Mouse (Mus musculus): ENCODE measurements around the gene Dlgap4. TPM values are rescaled to one million over a fixed set of nuclear protein-coding genes. Genes with fewer than 3 reads are reported as not detected.

Gene Dlgap4
- total and polyA plus RNA-seq, 2 experiments from 2014 or later: 166 to 173 TPM

DNA sequence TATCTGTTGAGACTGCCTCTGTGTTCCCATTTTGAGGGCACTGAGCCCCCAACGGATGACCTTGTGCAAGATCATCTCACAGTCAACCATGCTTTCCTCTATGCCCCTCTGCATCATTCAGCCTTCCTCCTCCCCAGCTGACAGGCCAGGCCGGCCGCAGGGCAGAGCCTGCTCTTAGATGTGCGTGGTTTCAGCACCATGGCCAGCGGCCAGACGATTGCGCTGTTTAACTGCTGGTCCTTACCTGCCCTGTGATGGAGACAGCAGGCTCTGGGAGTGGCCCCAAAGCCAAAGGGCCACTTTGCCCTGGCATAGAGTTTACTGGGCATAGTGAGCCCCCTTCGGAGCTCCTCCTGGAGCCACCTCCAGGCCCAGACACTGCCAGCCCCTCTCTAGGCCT is 39.3 kb downstream of the Dlgap4 start:
- Histone ChIP-seq H3K4me3 (ENCODE audit: low read length) (no peak overlapping the region), H3K36me3 (ENCODE audit: insufficient read depth, low read length) (no peaks in the 10 kb centered on the region), H3K27ac (no peak overlapping the region), H3K27me3 (ENCODE audit: insufficient read depth, low read length) (no peaks in the 10 kb centered on the region), H3K9ac (replicated peaks; ENCODE audit: low read length) (no peak overlapping the region), H3K9me3 (ENCODE audit: low read length) (no peaks in the 10 kb centered on the region), H3K4me1 (ENCODE audit: insufficient read depth, low read length) (no peaks in the 10 kb centered on the region), H3K4me2 (ENCODE audit: low read depth, low read length) (no peak overlapping the region)
- ATAC-seq (no peak), DNase-seq (ENCODE audit: low spot score) (peak; percentile 54)
- WGBS: 24% methylated on average over 8 of the region's 8 CpGs
- no peak for TF ChIP-seq CTCF (IDR thresholded peaks at IDR 0.05; ENCODE audit: low read depth)

DNA sequence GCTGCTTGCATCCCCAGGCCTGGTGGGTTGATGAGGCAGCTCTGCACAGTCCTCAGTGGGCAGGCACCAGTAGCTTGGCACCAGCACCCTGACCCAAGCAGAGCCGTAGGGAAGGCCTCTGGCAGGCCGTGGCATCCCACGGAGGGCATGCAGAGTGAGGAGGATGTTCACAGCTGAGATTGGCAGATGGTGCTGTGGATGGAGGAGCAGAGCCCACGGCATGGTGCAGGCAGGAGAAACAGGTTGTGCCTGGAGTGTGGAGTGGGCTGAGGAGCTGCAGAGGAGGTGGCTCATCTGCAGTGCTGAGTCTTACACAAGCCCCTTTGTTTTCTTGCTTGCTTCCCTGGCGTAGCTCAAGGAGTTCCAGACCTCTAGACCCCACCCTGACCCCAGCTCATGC is 40.6 kb downstream of the Dlgap4 start:
- Histone ChIP-seq H3K36me3 (ENCODE audit: insufficient read depth, low read length) (no peaks in the 10 kb centered on the region), H3K4me2 (ENCODE audit: low read depth, low read length) (no peak overlapping the region), H3K9me3 (ENCODE audit: low read length) (no peaks in the 10 kb centered on the region), H3K4me1 (ENCODE audit: insufficient read depth, low read length) (no peaks in the 10 kb centered on the region), H3K4me3 (ENCODE audit: low read length) (no peak overlapping the region), H3K9ac (replicated peaks; ENCODE audit: low read length) (no peak overlapping the region), H3K27ac (no peak overlapping the region), H3K27me3 (ENCODE audit: insufficient read depth, low read length) (no peaks in the 10 kb centered on the region)
- WGBS: 42% methylated on average over 5 of the region's 5 CpGs
- no peak for TF ChIP-seq CTCF (IDR thresholded peaks at IDR 0.05; ENCODE audit: low read depth)
- DNase-seq (ENCODE audit: low spot score) (no peak), ATAC-seq (no peak)

GRCm38 (mm10) chr2:156655626-156656025 is 42.1 kb downstream of the Dlgap4 start:
- H3K4me3 ChIP-seq (ENCODE audit: low read length): no peak overlapping the region
- H3K27ac ChIP-seq: no peak overlapping the region
- no peaks in the 10 kb centered on the region for H3K27me3 ChIP-seq (ENCODE audit: insufficient read depth, low read length)
- 70% methylated on average over 5 of the region's 5 CpGs for WGBS
- ATAC-seq: no peak
- DNase-seq (ENCODE audit: low spot score): no peak
- no peaks in the 10 kb centered on the region for H3K9me3 ChIP-seq (ENCODE audit: low read length)
- H3K36me3 ChIP-seq (ENCODE audit: insufficient read depth, low read length): no peaks in the 10 kb centered on the region
- no peaks in the 10 kb centered on the region for H3K4me1 ChIP-seq (ENCODE audit: insufficient read depth, low read length)
- no peak overlapping the region for H3K9ac ChIP-seq (replicated peaks; ENCODE audit: low read length)
- no peak for TF ChIP-seq CTCF (IDR thresholded peaks at IDR 0.05; ENCODE audit: low read depth)
- no peak overlapping the region for H3K4me2 ChIP-seq (ENCODE audit: low read depth, low read length)

- DNase-seq (ENCODE audit: low spot score): no peak
- Histone ChIP-seq H3K9me3 (ENCODE audit: low read length) (no peaks in the 10 kb centered on the region), H3K4me1 (ENCODE audit: insufficient read depth, low read length) (no peaks in the 10 kb centered on the region), H3K36me3 (ENCODE audit: insufficient read depth, low read length) (no peaks in the 10 kb centered on the region), H3K27me3 (ENCODE audit: insufficient read depth, low read length) (no peaks in the 10 kb centered on the region), H3K9ac (replicated peaks; ENCODE audit: low read length) (no peak overlapping the region), H3K27ac (no peak overlapping the region), H3K4me3 (ENCODE audit: low read length) (no peak overlapping the region), H3K4me2 (ENCODE audit: low read depth, low read length) (no peak overlapping the region)
- no peak for ATAC-seq
- 89% methylated on average over 8 of the region's 8 CpGs for WGBS
- no peak for TF ChIP-seq CTCF (IDR thresholded peaks at IDR 0.05; ENCODE audit: low read depth)
Observed at GRCm38 (mm10) chr2:156657522-156657921, 44.0 kb downstream of the Dlgap4 start.

DNA sequence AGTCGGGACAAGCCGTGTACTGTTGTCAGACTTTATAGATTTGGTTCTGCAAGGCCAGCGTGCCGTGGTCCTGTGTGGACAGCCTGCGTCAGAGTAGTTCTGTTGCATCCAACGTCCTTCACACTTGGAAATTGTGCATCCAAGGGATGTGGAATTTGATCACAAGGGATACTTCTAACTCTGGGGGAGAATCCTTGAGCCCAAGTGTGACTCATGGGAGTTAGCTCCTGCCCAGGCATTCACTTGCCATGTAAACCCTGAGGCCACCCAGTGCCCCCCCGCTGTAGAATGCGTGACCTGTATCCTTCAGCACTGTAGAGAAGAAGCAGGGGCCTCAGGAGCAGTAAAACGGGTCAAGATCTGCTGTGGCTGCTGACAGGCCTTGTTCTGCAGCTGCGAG is 44.7 kb downstream of the Dlgap4 start:
- WGBS: 83% methylated on average over 10 of the region's 10 CpGs
- no peak overlapping the region for H3K9ac ChIP-seq (replicated peaks; ENCODE audit: low read length)
- ATAC-seq (no peak), DNase-seq (ENCODE audit: low spot score) (no peak)
- no peaks in the 10 kb centered on the region for H3K9me3 ChIP-seq (ENCODE audit: low read length)
- no peak for TF ChIP-seq CTCF (IDR thresholded peaks at IDR 0.05; ENCODE audit: low read depth)
- H3K4me1 ChIP-seq (ENCODE audit: insufficient read depth, low read length): no peaks in the 10 kb centered on the region
- H3K36me3 ChIP-seq (ENCODE audit: insufficient read depth, low read length): no peaks in the 10 kb centered on the region
- H3K27me3 ChIP-seq (ENCODE audit: insufficient read depth, low read length): no peaks in the 10 kb centered on the region
- no peak overlapping the region for H3K4me3 ChIP-seq (ENCODE audit: low read length)
- H3K4me2 ChIP-seq (ENCODE audit: low read depth, low read length): no peak overlapping the region
- H3K27ac ChIP-seq: no peak overlapping the region

GRCm38 (mm10) chr2:156658751-156659150 is 45.2 kb downstream of the Dlgap4 start:
- ATAC-seq (no peak), DNase-seq (ENCODE audit: low spot score) (no peak)
- TF ChIP-seq CTCF (IDR thresholded peaks at IDR 0.05; ENCODE audit: low read depth): peak; percentile 44
- H3K4me1 ChIP-seq (ENCODE audit: insufficient read depth, low read length): no peaks in the 10 kb centered on the region
- H3K4me2 ChIP-seq (ENCODE audit: low read depth, low read length): no peak overlapping the region
- H3K4me3 ChIP-seq (ENCODE audit: low read length): no peak overlapping the region
- no peak overlapping the region for H3K9ac ChIP-seq (replicated peaks; ENCODE audit: low read length)
- no peak overlapping the region for H3K27ac ChIP-seq
- WGBS: 68% methylated on average over 7 of the region's 7 CpGs
- H3K27me3 ChIP-seq (ENCODE audit: insufficient read depth, low read length): no peaks in the 10 kb centered on the region
- H3K36me3 ChIP-seq (ENCODE audit: insufficient read depth, low read length): no peaks in the 10 kb centered on the region
- H3K9me3 ChIP-seq (ENCODE audit: low read length): no peaks in the 10 kb centered on the region

GRCm38 (mm10) chr2:156659981-156660380 is 46.5 kb downstream of the Dlgap4 start:
- H3K9ac ChIP-seq (replicated peaks; ENCODE audit: low read length): no peak overlapping the region
- H3K27ac ChIP-seq: no peak overlapping the region
- no peaks in the 10 kb centered on the region for H3K9me3 ChIP-seq (ENCODE audit: low read length)
- no peak overlapping the region for H3K4me3 ChIP-seq (ENCODE audit: low read length)
- no peak for ATAC-seq
- no peak for TF ChIP-seq CTCF (IDR thresholded peaks at IDR 0.05; ENCODE audit: low read depth)
- DNase-seq (ENCODE audit: low spot score): no peak
- H3K4me2 ChIP-seq (ENCODE audit: low read depth, low read length): no peak overlapping the region
- H3K4me1 ChIP-seq (ENCODE audit: insufficient read depth, low read length): no peaks in the 10 kb centered on the region
- H3K27me3 ChIP-seq (ENCODE audit: insufficient read depth, low read length): no peaks in the 10 kb centered on the region
- WGBS: 83% methylated on average over 6 of the region's 6 CpGs
- H3K36me3 ChIP-seq (ENCODE audit: insufficient read depth, low read length): no peaks in the 10 kb centered on the region
